Mouse (Mus musculus): ENCODE results near the gene Zfp422. TPM values are rescaled to one million over a fixed set of nuclear protein-coding genes. Genes with fewer than 3 reads are reported as not detected.
"Not testable (repeated sequence)": the region's sequence is repeated elsewhere in the genome, so short reads cannot be mapped to it uniquely, and the experiment has no call there.

The Zfp422 gene
- total RNA-seq, 2 experiments from 2014 or later = 36.7 to 43.5 TPM

- no peak for DNase-seq
These were observed 21.0 kb upstream of the Zfp422 start for GRCm38 (mm10) chr6:116649811-116650210.

GRCm38 (mm10) chr6:116647763-116648162, 19.0 kb upstream of the Zfp422 start:
- peak; percentile 57 for DNase-seq

GRCm38 (mm10) chr6:116644335-116644734, 15.5 kb upstream of the Zfp422 start:
- DNase-seq = peak; percentile 62

GRCm38 (mm10) chr6:116643881-116644280, 15.1 kb upstream of the Zfp422 start:
- no peak for DNase-seq

- DNase-seq = no peak
These were observed 14.1 kb upstream of the Zfp422 start for GRCm38 (mm10) chr6:116642942-116643341.

- DNase-seq = no peak
These were observed 10.9 kb upstream of the Zfp422 start for GRCm38 (mm10) chr6:116639663-116640062.

GRCm38 (mm10) chr6:116638871-116639270, 10.1 kb upstream of the Zfp422 start:
- no peak for DNase-seq

GRCm38 (mm10) chr6:116637496-116637895, 8.7 kb upstream of the Zfp422 start:
- no peak for DNase-seq

- no peak for DNase-seq
These were observed 7.9 kb upstream of the Zfp422 start for GRCm38 (mm10) chr6:116636581-116637235.

GRCm38 (mm10) chr6:116635251-116636180, 6.7 kb upstream of the Zfp422 start:
- peak; percentile 91 for DNase-seq

- no peak for DNase-seq
These were observed 5.2 kb upstream of the Zfp422 start for GRCm38 (mm10) chr6:116633741-116634695.

- peak; percentile 91 for DNase-seq
These were observed 3.3 kb upstream of the Zfp422 start for GRCm38 (mm10) chr6:116632129-116632528.

GRCm38 (mm10) chr6:116629766-116630165, 967 bp upstream of the Zfp422 start:
- no peak for DNase-seq

- no peak for DNase-seq
These were observed 704 bp downstream of the Zfp422 start for GRCm38 (mm10) chr6:116628095-116628494.

- DNase-seq = not testable (repeated sequence)
These were observed 2.4 kb downstream of the Zfp422 start for GRCm38 (mm10) chr6:116626417-116626816.

- DNase-seq = no peak
These were observed 7.3 kb downstream of the Zfp422 start for GRCm38 (mm10) chr6:116621318-116622023.

GRCm38 (mm10) chr6:116618073-116618472, 10.7 kb downstream of the Zfp422 start:
- DNase-seq = no peak

- peak; percentile 73 for DNase-seq
These were observed 13.1 kb downstream of the Zfp422 start for GRCm38 (mm10) chr6:116615719-116616118.

GRCm38 (mm10) chr6:116607230-116607629, 21.6 kb downstream of the Zfp422 start:
- DNase-seq = no peak

- not testable (repeated sequence) for DNase-seq
These were observed 27.8 kb downstream of the Zfp422 start for GRCm38 (mm10) chr6:116600969-116601368.

- DNase-seq = no peak
These were observed 44.7 kb downstream of the Zfp422 start, which contains the start of gene Olfr215 for GRCm38 (mm10) chr6:116584095-116584494. Gene Olfr215, minus strand, starts transcription at chr6:116584195.

Data from heart, postnatal 4 days (tissue).